Mouse (Mus musculus): ENCODE results near the gene Dnajb4. TPM values are rescaled to one million over a fixed set of nuclear protein-coding genes. Genes with fewer than 3 reads are reported as not detected.
"Not testable (repeated sequence)": the region's sequence is repeated elsewhere in the genome, so short reads cannot be mapped to it uniquely, and the experiment has no call there.

Gene Dnajb4
- polyA plus RNA-seq (2014; fragmentation: Nextera tagmentation; extraction: Ambion mirVana), result 26.5 and 27.0 TPM in 2 replicates

- no peaks in the 10 kb centered on the region for H3K36me3 ChIP-seq (ENCODE audit: control insufficient read depth, insufficient read depth, low read length)
- under 1% methylated on average over 74 of the region's 85 CpGs for WGBS
- ATAC-seq (ENCODE audit: insufficient read depth, low FRiP score, low TSS enrichment), result peak; percentile 95
- peak within 1 kb of the TSS; percentile 100 for H3K27ac ChIP-seq (ENCODE audit: low read depth, low read length)
- peak within 1 kb of the TSS; percentile 97 for H3K4me3 ChIP-seq (ENCODE audit: low read depth, low read length)
- H3K4me2 ChIP-seq (ENCODE audit: low read depth), result peak within 1 kb of the TSS; percentile 81
- H3K4me1 ChIP-seq (ENCODE audit: control insufficient read depth, insufficient read depth, low read length), result peaks cover 18% of the 10 kb centered on the region
- H3K9me3 ChIP-seq (ENCODE audit: control insufficient read depth, low read length), result no peaks in the 10 kb centered on the region
- H3K9ac ChIP-seq (ENCODE audit: low read length), result peak within 1 kb of the TSS; percentile 100
- H3K27me3 ChIP-seq (ENCODE audit: control insufficient read depth, insufficient read depth, low read length), result no peaks in the 10 kb centered on the region
- peak; percentile 99 for DNase-seq (ENCODE audit: low spot score)
Observed at GRCm38 (mm10) chr3:152209967-152210634, at the start of gene Dnajb4, which contains the start of gene Fubp1. Gene Dnajb4, minus strand, starts transcription at chr3:152210302. Gene Fubp1, plus strand, starts transcription at chr3:152210422.

DNA sequence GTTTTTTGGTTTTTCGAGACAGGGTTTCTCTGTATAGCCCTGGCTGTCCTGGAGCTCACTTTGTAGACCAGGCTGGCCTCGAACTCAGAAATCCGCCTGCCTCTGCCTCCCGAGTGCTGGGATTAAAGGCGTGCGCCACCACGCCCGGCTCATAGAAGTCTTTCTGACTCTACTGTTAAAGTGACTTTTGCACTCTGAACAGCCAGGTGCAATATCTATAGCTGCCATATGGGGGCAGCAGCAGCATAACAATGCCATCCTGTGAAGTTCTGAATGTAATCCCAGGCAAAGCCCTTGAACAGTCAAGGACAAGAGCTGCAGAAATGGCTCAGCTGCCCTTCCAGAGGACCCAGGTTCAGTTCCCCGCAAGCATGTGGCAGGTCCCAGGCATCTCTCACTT, 49.3 kb upstream of the Dnajb4 start:
- not testable (repeated sequence) for H3K27me3 ChIP-seq (ENCODE audit: control insufficient read depth, insufficient read depth, low read length); H3K9me3 ChIP-seq (ENCODE audit: control insufficient read depth, low read length); H3K27ac ChIP-seq (ENCODE audit: low read depth, low read length); H3K4me2 ChIP-seq (ENCODE audit: low read depth); H3K4me3 ChIP-seq (ENCODE audit: low read depth, low read length); ATAC-seq (ENCODE audit: insufficient read depth, low FRiP score, low TSS enrichment); H3K4me1 ChIP-seq (ENCODE audit: control insufficient read depth, insufficient read depth, low read length); H3K9ac ChIP-seq (ENCODE audit: low read length); H3K36me3 ChIP-seq (ENCODE audit: control insufficient read depth, insufficient read depth, low read length)
- 39% methylated on average over 7 of the region's 9 CpGs for WGBS
- peak; percentile 80 for DNase-seq (ENCODE audit: low spot score)

DNA sequence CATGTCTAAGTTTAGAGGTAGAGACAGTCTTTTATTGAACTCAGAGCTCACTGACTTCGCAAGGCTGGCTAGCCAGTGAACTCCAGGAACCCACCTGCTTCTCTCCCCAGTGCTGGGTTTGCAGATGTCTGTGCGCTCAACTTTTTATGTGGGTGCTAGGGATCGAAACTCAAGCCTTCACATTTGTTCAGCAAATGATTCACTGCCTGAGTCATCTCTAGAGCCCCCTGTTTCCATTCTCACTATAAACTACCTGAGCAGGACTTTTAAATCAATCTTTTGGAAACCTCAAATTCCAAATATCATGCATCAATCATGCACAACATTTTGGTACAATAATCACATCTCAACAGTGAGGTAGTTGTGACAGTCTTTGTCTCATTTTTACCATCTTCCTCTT, 47.4 kb upstream of the Dnajb4 start:
- Histone ChIP-seq H3K27ac (ENCODE audit: low read depth, low read length) (no peak overlapping the region), H3K9me3 (ENCODE audit: control insufficient read depth, low read length) (no peaks in the 10 kb centered on the region), H3K4me1 (ENCODE audit: control insufficient read depth, insufficient read depth, low read length) (no peaks in the 10 kb centered on the region; the same call in 1 of the 2 replicates), H3K4me2 (ENCODE audit: low read depth) (no peak overlapping the region), H3K4me3 (ENCODE audit: low read depth, low read length) (no peak overlapping the region), H3K27me3 (ENCODE audit: control insufficient read depth, insufficient read depth, low read length) (no peaks in the 10 kb centered on the region), H3K36me3 (ENCODE audit: control insufficient read depth, insufficient read depth, low read length) (no peaks in the 10 kb centered on the region), H3K9ac (ENCODE audit: low read length) (no peak overlapping the region)
- no peak for ATAC-seq (ENCODE audit: insufficient read depth, low FRiP score, low TSS enrichment)
- WGBS, result 86% methylated on average over 3 of the region's 3 CpGs
- no peak for DNase-seq (ENCODE audit: low spot score)

- WGBS, result 88% methylated on average over 1 of the region's 1 CpGs
- H3K9me3 ChIP-seq (ENCODE audit: control insufficient read depth, low read length), result no peaks in the 10 kb centered on the region
Observed at GRCm38 (mm10) chr3:152250487-152250886, 40.4 kb upstream of the Dnajb4 start.

DNA sequence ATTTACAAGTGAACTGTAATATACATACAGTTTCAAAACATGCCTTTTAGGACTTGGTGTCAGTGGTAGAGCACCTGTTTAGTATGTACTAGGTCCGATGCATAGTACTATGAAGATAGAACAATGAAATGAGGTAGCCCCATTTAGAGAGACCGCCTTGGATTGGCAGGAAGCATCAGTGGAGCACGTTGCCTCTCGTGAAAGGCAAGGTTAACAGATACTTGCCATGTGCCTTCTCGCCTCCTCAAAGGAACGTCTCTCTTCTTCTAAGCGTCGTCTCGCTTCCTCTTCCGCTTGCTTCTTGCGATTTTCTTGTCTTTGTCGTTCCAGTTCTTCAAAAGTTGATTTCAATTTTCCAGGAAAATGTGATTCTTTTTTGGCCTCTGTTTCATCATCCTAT, 37.6 kb upstream of the Dnajb4 start:
- H3K36me3 ChIP-seq (ENCODE audit: control insufficient read depth, insufficient read depth, low read length), result no peaks in the 10 kb centered on the region
- 89% methylated on average over 12 of the region's 12 CpGs for WGBS
- H3K9me3 ChIP-seq (ENCODE audit: control insufficient read depth, low read length), result no peaks in the 10 kb centered on the region
- DNase-seq (ENCODE audit: low spot score), result no peak
- no peak overlapping the region for H3K9ac ChIP-seq (ENCODE audit: low read length)
- no peak for ATAC-seq (ENCODE audit: insufficient read depth, low FRiP score, low TSS enrichment)
- H3K27me3 ChIP-seq (ENCODE audit: control insufficient read depth, insufficient read depth, low read length), result no peaks in the 10 kb centered on the region
- H3K4me2 ChIP-seq (ENCODE audit: low read depth), result no peak overlapping the region
- H3K4me3 ChIP-seq (ENCODE audit: low read depth, low read length), result no peak overlapping the region
- no peaks in the 10 kb centered on the region for H3K4me1 ChIP-seq (ENCODE audit: control insufficient read depth, insufficient read depth, low read length)
- H3K27ac ChIP-seq (ENCODE audit: low read depth, low read length), result no peak overlapping the region

More at GRCm38 (mm10) chr3:152250487-152250886, 40.4 kb upstream of the Dnajb4 start:
- H3K36me3 ChIP-seq (ENCODE audit: control insufficient read depth, insufficient read depth, low read length), result no peaks in the 10 kb centered on the region
- H3K4me3 ChIP-seq (ENCODE audit: low read depth, low read length), result no peak overlapping the region
- no peak overlapping the region for H3K27ac ChIP-seq (ENCODE audit: low read depth, low read length)
- DNase-seq (ENCODE audit: low spot score), result no peak
- ATAC-seq (ENCODE audit: insufficient read depth, low FRiP score, low TSS enrichment), result no peak
- H3K4me2 ChIP-seq (ENCODE audit: low read depth), result no peak overlapping the region
- no peak overlapping the region for H3K9ac ChIP-seq (ENCODE audit: low read length)
- H3K4me1 ChIP-seq (ENCODE audit: control insufficient read depth, insufficient read depth, low read length), result no peaks in the 10 kb centered on the region
- H3K27me3 ChIP-seq (ENCODE audit: control insufficient read depth, insufficient read depth, low read length), result no peaks in the 10 kb centered on the region

DNA sequence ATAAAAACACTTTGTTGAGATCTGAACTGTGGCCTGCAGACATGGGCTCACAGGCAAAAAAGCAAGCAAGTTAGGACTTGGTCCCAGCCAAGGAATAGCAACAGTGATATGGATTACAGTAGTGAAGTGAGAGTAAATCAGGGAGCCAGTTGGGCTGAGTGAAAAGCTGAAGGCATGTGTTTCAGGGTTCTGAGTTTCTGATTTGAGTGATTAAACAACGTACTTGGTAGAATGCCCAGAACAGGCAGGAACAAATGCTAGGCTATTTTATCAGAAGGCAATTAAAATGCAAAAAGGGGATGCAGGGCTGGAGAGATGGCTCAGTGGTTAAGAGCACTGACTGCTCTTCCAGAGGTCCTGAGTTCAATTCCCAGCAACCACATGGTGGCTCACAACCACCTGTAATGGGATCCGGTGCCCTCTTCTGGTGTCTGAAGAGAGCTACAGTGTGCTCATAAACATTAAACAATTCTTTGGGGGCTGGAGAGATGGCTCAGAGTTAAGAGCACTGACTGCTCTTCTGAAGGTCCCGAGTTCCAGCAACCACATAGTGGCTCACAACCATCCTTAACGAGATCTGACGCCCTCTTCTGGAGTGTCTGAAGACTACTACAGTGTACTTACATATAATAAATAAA, 35.3 kb upstream of the Dnajb4 start:
- ATAC-seq (ENCODE audit: insufficient read depth, low FRiP score, low TSS enrichment), result no peak
- Histone ChIP-seq H3K9ac (ENCODE audit: low read length) (no peak overlapping the region), H3K9me3 (ENCODE audit: control insufficient read depth, low read length) (no peaks in the 10 kb centered on the region), H3K27ac (ENCODE audit: low read depth, low read length) (no peak overlapping the region), H3K4me3 (ENCODE audit: low read depth, low read length) (no peak overlapping the region), H3K36me3 (ENCODE audit: control insufficient read depth, insufficient read depth, low read length) (no peaks in the 10 kb centered on the region), H3K4me1 (ENCODE audit: control insufficient read depth, insufficient read depth, low read length) (no peaks in the 10 kb centered on the region), H3K27me3 (ENCODE audit: control insufficient read depth, insufficient read depth, low read length) (no peaks in the 10 kb centered on the region), H3K4me2 (ENCODE audit: low read depth) (no peak overlapping the region)
- DNase-seq (ENCODE audit: low spot score), result no peak
- 79% methylated on average over 5 of the region's 5 CpGs for WGBS

DNA sequence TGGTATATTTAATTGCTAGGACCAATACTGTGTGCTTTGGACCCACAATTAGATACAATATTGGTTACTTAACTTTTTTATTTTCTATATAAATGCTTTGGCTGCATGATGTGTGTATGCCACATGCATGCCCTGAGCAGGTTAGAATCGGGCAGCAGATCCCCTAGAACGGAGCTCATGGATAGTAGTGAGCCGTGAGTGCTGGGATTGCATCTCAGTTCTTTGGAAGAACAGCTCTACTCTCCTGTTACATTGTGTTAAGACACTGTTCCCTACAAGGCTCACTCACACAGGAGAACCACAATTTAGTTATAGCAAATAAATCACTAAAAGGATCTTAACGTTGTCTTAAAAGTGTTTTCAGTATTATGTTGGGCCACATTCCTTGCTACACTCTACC, 33.2 kb upstream of the Dnajb4 start:
- Histone ChIP-seq H3K36me3 (ENCODE audit: control insufficient read depth, insufficient read depth, low read length) (no peaks in the 10 kb centered on the region; the same call in 1 of the 2 replicates), H3K9me3 (ENCODE audit: control insufficient read depth, low read length) (no peaks in the 10 kb centered on the region), H3K4me2 (ENCODE audit: low read depth) (no peak overlapping the region), H3K4me3 (ENCODE audit: low read depth, low read length) (no peak overlapping the region), H3K4me1 (ENCODE audit: control insufficient read depth, insufficient read depth, low read length) (no peaks in the 10 kb centered on the region), H3K27ac (ENCODE audit: low read depth, low read length) (no peak overlapping the region), H3K9ac (ENCODE audit: low read length) (no peak overlapping the region), H3K27me3 (ENCODE audit: control insufficient read depth, insufficient read depth, low read length) (no peaks in the 10 kb centered on the region)
- 78% methylated on average over 4 of the region's 4 CpGs for WGBS
- ATAC-seq (ENCODE audit: insufficient read depth, low FRiP score, low TSS enrichment), result no peak
- no peak for DNase-seq (ENCODE audit: low spot score)

- no peak overlapping the region for H3K27ac ChIP-seq (ENCODE audit: low read depth, low read length)
- H3K9ac ChIP-seq (ENCODE audit: low read length), result no peak overlapping the region
- H3K36me3 ChIP-seq (ENCODE audit: control insufficient read depth, insufficient read depth, low read length), result peaks cover 6% of the 10 kb centered on the region; the same call in 1 of the 2 replicates
- 73% methylated on average over 3 of the region's 3 CpGs for WGBS
- H3K9me3 ChIP-seq (ENCODE audit: control insufficient read depth, low read length), result no peaks in the 10 kb centered on the region
- ATAC-seq (ENCODE audit: insufficient read depth, low FRiP score, low TSS enrichment) (no peak), DNase-seq (ENCODE audit: low spot score) (no peak)
- no peak overlapping the region for H3K4me3 ChIP-seq (ENCODE audit: low read depth, low read length)
- no peaks in the 10 kb centered on the region for H3K27me3 ChIP-seq (ENCODE audit: control insufficient read depth, insufficient read depth, low read length)
- H3K4me2 ChIP-seq (ENCODE audit: low read depth), result no peak overlapping the region
- no peaks in the 10 kb centered on the region for H3K4me1 ChIP-seq (ENCODE audit: control insufficient read depth, insufficient read depth, low read length)
Observed at GRCm38 (mm10) chr3:152241098-152241497, 31.0 kb upstream of the Dnajb4 start.

- Histone ChIP-seq H3K4me3 (ENCODE audit: low read depth, low read length) (no peak overlapping the region), H3K36me3 (ENCODE audit: control insufficient read depth, insufficient read depth, low read length) (peaks cover 6% of the 10 kb centered on the region; the same call in 1 of the 2 replicates), H3K27me3 (ENCODE audit: control insufficient read depth, insufficient read depth, low read length) (no peaks in the 10 kb centered on the region), H3K9ac (ENCODE audit: low read length) (no peak overlapping the region), H3K4me1 (ENCODE audit: control insufficient read depth, insufficient read depth, low read length) (no peaks in the 10 kb centered on the region), H3K9me3 (ENCODE audit: control insufficient read depth, low read length) (no peaks in the 10 kb centered on the region), H3K4me2 (ENCODE audit: low read depth) (no peak overlapping the region), H3K27ac (ENCODE audit: low read depth, low read length) (no peak overlapping the region)
- DNase-seq (ENCODE audit: low spot score) (no peak), ATAC-seq (ENCODE audit: insufficient read depth, low FRiP score, low TSS enrichment) (0 out of 2 replicates have a peak, but pooled peaks have one; percentile 42)
- WGBS, result 95% methylated on average over 1 of the region's 1 CpGs
Observed at GRCm38 (mm10) chr3:152239592-152239991, 29.5 kb upstream of the Dnajb4 start.
